Mouse (Mus musculus) spleen, adult 2 months (tissue): ENCODE data around the gene Cyp2d22.

Experiments used
- CTCF ChIP-seq: fragments of 200-500 bp; IDR thresholded peaks from 2 replicates; pipeline ENCODE4 v1.5.1; 2011; ENCODE audit warnings: mild to moderate bottlenecking, inconsistent platforms; ENCODE audit not compliant: insufficient read depth, insufficient read length, insufficient replicate concordance; ENCODE audit errors: extremely low read depth
- POLR2A ChIP-seq: fragments of 200-500 bp; IDR thresholded peaks from 2 replicates; pipeline ENCODE4 v1.6.1; 2011; ENCODE audit warnings: low read depth, low read length, inconsistent platforms

GRCm38 (mm10) chr15:82404163-82404562 is 24.1 kb upstream of the Cyp2d22 start:
- TF ChIP-seq CTCF (no peak), POLR2A (no peak)
